Mouse (Mus musculus) liver, embryonic 15.5 days (tissue): ENCODE measurements around the gene Cenpb. TPM values are rescaled to one million over a fixed set of nuclear protein-coding genes. Genes with fewer than 3 reads are reported as not detected.
A peak's percentile ranks its signal among the peaks of the same experiment; 100 is the strongest.

Source experiments
- ATAC-seq: fragments of 200-750 bp; cut with Nextera tagmentation; 2 replicates; pipeline ENCODE4 v1.8.0; 2017; ENCODE audit warnings: moderate number of reproducible peaks, mild to moderate bottlenecking, moderate library complexity; ENCODE audit not compliant: insufficient read depth
- H3K27ac ChIP-seq: fragments of 300-500 bp; sonication (generic); replicated peaks from 2 replicates; pipeline ENCODE4 v1.5.1; 2015; ENCODE audit warnings: mild to moderate bottlenecking, inconsistent platforms
- H3K27me3 ChIP-seq: fragments of 300-500 bp; sonication (generic); 2 replicates; pipeline ENCODE4 v1.6.1; 2015; ENCODE audit warnings: mild to moderate bottlenecking, inconsistent platforms
- H3K36me3 ChIP-seq: fragments of 300-500 bp; sonication (generic); replicated peaks from 2 replicates; pipeline ENCODE4 v1.6.1; 2015; ENCODE audit warnings: moderate library complexity, mild to moderate bottlenecking, inconsistent platforms
- H3K4me1 ChIP-seq: fragments of 300-500 bp; sonication (generic); replicated peaks from 2 replicates; pipeline ENCODE4 v1.6.1; 2015; ENCODE audit warnings: inconsistent platforms
- H3K4me2 ChIP-seq: fragments of 300-500 bp; sonication (generic); 2 replicates; pipeline ENCODE4 v1.6.1; 2015; ENCODE audit warnings: moderate library complexity, mild to moderate bottlenecking, inconsistent platforms
- H3K4me3 ChIP-seq: fragments of 300-500 bp; sonication (generic); replicated peaks from 2 replicates; pipeline ENCODE4 v1.5.1; 2015; ENCODE audit warnings: mild to moderate bottlenecking, inconsistent platforms
- H3K9ac ChIP-seq: fragments of 300-500 bp; sonication (generic); 2 replicates; pipeline ENCODE4 v1.6.1; 2015; ENCODE audit warnings: moderate library complexity, mild to moderate bottlenecking, inconsistent platforms
- H3K9me3 ChIP-seq: fragments of 300-500 bp; sonication (generic); replicated peaks from 2 replicates; pipeline ENCODE4 v1.6.1; 2016; ENCODE audit warnings: inconsistent platforms
- WGBS: fragments of 180-500 bp; shearing (Covaris S2); methylation state at CpG from one replicate; pipeline ENCODE4 v1.1.7; 2015; ENCODE audit warnings: mixed read lengths; ENCODE audit not compliant: insufficient replicate concordance; 5-methylcytosine and 5-hydroxymethylcytosine counted together
- polyA plus RNA-seq: library from polyadenylated mRNA; unstranded; fragments of >200 nt; fragmentation: Nextera tagmentation; extraction: Ambion mirVana; gene quantifications from 2 replicates; pipeline ENCODE4 v1.2.1, GENCODE M21; 2015

The Cenpb gene
- polyA plus RNA-seq, 1 experiment from 2014 or later, result 4.1 TPM

DNA sequence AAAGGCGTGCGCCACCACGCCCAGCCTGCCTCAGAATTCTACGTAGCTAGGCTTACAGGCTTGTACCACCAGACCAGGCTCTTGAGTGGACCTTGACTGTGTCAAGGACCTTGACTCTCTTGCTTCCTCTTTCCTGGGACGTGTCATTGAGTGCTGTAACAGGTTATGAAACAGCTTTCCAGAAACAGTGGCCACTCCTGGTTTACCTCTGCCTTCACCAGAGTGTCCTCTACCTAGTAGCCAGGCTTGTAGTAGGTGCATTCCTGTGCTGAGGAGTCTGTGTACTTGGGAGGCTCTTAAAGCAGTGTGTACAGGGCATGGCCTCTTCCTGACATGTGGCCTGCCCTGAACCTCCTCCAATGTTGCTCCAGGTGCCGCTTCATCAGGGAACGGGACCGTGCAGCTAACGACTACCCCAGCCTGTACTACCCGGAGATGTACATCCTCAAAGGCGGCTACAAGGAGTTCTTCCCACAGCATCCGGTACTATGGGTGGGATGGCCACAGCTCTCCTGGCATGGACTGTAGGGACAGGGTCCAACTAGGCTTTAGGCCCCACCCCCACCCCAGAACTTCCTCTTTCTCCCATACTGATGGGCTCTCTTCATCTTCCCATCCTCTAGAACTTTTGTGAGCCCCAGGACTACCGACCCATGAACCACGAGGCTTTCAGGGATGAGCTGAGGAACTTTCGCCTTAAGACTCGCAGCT is 16.9 kb upstream of the Cenpb start:
- peaks cover 99% of the 10 kb centered on the region for H3K36me3 ChIP-seq
- WGBS, result 79% methylated on average over 16 of the region's 16 CpGs
- H3K4me3 ChIP-seq, result no peak overlapping the region
- no peak overlapping the region for H3K9ac ChIP-seq
- peaks cover 43% of the 10 kb centered on the region for H3K4me1 ChIP-seq
- peak overlapping the region; percentile 33; the same call in 1 of the 2 replicates for H3K27ac ChIP-seq
- H3K27me3 ChIP-seq, result no peaks in the 10 kb centered on the region
- H3K9me3 ChIP-seq, result no peaks in the 10 kb centered on the region
- no peak for ATAC-seq
- no peak overlapping the region for H3K4me2 ChIP-seq

- Histone ChIP-seq H3K27ac (peak overlapping the region; percentile 97), H3K4me3 (peak overlapping the region; percentile 90), H3K4me2 (peak overlapping the region; percentile 96), H3K9ac (peak overlapping the region; percentile 95; the same call in 1 of the 2 replicates), H3K36me3 (peaks cover 83% of the 10 kb centered on the region), H3K9me3 (no peaks in the 10 kb centered on the region), H3K27me3 (no peaks in the 10 kb centered on the region), H3K4me1 (peaks cover 77% of the 10 kb centered on the region)
- 71% methylated on average over 7 of the region's 7 CpGs for WGBS
- no peak for ATAC-seq
Measured at GRCm38 (mm10) chr2:131191005-131191390, 11.1 kb upstream of the Cenpb start.

DNA sequence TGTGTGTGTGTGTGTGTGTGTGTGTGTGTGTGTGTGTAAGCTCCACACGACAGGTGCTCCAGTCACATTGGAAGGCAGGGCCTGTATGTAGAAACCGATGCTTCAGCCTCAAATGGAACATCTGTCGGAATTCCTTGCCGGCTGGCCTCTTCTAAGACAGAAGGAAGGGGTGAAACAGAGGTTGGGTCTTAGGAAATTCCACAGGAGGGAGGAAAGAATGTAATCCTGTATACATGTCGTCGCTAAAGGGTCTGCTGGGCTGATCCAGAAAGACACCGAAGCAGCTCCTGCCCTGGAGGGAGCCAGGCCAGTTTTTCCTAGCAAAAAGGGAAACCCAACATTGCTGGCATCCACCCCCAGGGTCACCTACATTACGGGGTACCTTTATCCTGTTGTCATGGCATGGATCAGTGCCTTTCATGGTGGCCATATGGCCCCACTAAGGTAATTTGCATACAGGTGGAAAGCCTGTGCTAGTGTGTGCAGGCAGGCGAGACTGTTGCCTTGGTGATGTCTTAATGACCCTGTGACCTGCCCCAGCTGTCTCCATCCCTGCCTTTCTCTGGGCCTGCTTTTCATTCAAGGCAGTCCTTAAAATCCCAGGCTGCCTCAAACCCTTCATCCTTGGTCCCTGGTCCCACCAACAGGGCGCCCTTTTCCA is 10.6 kb upstream of the Cenpb start:
- H3K9me3 ChIP-seq, result no peaks in the 10 kb centered on the region
- H3K27ac ChIP-seq, result peak overlapping the region; percentile 97
- H3K4me1 ChIP-seq, result peaks cover 82% of the 10 kb centered on the region
- WGBS, result 77% methylated on average over 10 of the region's 10 CpGs
- no peaks in the 10 kb centered on the region for H3K27me3 ChIP-seq
- peak overlapping the region; percentile 90 for H3K4me3 ChIP-seq
- H3K9ac ChIP-seq, result peak overlapping the region; percentile 95
- ATAC-seq, result no peak
- H3K4me2 ChIP-seq, result peak overlapping the region; percentile 96
- H3K36me3 ChIP-seq, result peaks cover 78% of the 10 kb centered on the region

GRCm38 (mm10) chr2:131189521-131190309 is 9.8 kb upstream of the Cenpb start:
- peak overlapping the region; percentile 96 for H3K4me2 ChIP-seq
- no peaks in the 10 kb centered on the region for H3K27me3 ChIP-seq
- peak overlapping the region; percentile 95 for H3K9ac ChIP-seq
- peaks cover 81% of the 10 kb centered on the region for H3K4me1 ChIP-seq
- peak overlapping the region; percentile 97 for H3K27ac ChIP-seq
- 19% methylated on average over 5 of the region's 5 CpGs for WGBS
- H3K4me3 ChIP-seq, result peak overlapping the region; percentile 90
- peaks cover 70% of the 10 kb centered on the region for H3K36me3 ChIP-seq
- ATAC-seq, result peak; percentile 56
- H3K9me3 ChIP-seq, result no peaks in the 10 kb centered on the region

DNA sequence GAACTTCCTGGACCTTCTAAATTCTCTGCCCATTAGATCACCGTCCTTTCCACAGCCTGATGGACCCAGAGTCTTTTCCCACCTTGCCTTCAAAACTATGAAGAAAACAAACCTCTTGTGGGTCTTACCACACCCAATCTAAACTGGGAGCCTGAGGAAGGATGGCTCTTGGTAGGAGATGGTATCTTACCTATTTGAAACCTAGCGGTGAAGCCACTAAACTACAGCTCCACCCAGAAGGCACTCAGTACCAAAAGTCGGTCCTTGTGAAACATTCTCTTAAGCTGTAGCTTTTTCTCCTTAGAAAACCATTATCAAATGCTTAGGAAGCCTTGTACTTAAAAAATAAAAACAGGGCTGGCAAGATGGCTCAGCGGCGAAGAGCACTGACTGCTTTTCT is 8.4 kb upstream of the Cenpb start:
- H3K36me3 ChIP-seq, result peaks cover 56% of the 10 kb centered on the region
- H3K4me2 ChIP-seq, result peak overlapping the region; percentile 96
- H3K27me3 ChIP-seq, result no peaks in the 10 kb centered on the region
- no peak for ATAC-seq
- H3K9ac ChIP-seq, result peak overlapping the region; percentile 95
- WGBS, result 61% methylated on average over 5 of the region's 5 CpGs
- peak overlapping the region; percentile 90 for H3K4me3 ChIP-seq
- H3K4me1 ChIP-seq, result peaks cover 68% of the 10 kb centered on the region
- H3K27ac ChIP-seq, result peak overlapping the region; percentile 97
- H3K9me3 ChIP-seq, result no peaks in the 10 kb centered on the region

DNA sequence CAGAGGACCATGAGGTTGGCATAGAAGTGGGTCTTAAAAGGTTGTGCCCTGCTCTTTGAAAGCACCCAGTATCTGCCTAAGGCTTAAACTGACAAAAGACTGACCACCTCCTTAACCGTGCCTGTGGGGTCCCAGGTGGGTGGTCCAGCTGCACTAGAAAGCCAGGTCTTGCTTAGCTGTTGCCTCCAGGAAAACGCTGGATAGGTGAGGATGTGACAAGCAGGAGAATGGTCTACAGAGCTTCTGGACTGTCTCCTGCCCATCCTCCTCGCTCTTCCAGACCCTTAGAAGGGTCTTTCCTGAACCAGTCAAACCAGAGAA is 7.7 kb upstream of the Cenpb start:
- peaks cover 49% of the 10 kb centered on the region for H3K36me3 ChIP-seq
- no peaks in the 10 kb centered on the region for H3K27me3 ChIP-seq
- no peaks in the 10 kb centered on the region for H3K9me3 ChIP-seq
- 36% methylated on average over 3 of the region's 3 CpGs for WGBS
- peak overlapping the region; percentile 90 for H3K4me3 ChIP-seq
- peak overlapping the region; percentile 97 for H3K27ac ChIP-seq
- H3K4me1 ChIP-seq, result peaks cover 61% of the 10 kb centered on the region
- H3K4me2 ChIP-seq, result peak overlapping the region; percentile 96
- ATAC-seq, result no peak
- peak overlapping the region; percentile 95 for H3K9ac ChIP-seq

DNA sequence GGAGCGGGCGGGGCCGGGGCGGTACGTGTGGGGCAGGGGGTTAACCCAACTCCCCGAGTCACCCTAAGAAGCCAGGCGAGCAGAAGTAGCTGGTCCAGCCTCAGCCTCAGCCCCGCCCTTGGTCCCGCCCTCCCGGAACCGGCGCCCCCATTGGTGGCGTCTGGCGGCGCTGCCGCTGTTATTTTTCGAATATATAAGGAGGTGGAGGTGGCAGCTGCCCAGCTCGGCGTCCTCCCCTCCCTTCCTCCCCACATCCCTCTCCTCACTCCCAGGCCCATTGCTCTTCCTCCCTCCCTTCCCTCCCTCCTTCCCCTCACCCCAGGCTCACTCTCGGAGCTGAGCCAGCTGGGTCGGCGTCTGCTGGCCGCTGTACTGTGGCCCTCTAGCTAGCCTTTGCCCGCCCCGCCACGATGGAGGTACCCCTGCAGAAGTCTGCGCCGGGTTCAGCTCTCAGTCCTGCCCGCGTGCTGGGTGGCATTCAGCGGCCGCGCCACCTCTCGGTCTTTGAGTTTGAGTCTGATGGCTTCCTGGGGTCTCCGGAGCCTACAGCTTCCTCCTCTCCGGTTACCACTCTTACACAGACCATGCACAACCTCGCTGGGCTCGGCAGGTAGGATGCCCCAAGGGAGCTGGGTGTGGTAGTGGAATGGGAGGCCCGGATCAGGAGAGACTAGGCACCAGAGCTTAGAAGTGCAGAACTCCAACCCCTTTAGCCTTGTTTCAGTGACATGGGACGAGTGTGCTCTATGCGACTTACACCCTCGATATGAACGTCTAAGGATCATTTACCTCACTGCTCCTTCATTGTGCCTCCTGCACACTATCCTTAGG is 7.1 kb upstream of the Cenpb start, which contains the start of the genes Cdc25b and Spef1:
Cdc25b (plus strand) TSS at position 179 of the 831 bp plus-strand sequence.
Spef1 (minus strand) TSS at position 512 of the 831 bp plus-strand sequence.
- Histone ChIP-seq H3K36me3 (peaks cover 43% of the 10 kb centered on the region), H3K4me1 (peaks cover 58% of the 10 kb centered on the region), H3K9ac (peak within 1 kb of the TSS; percentile 95), H3K27ac (peak within 1 kb of the TSS; percentile 97), H3K27me3 (no peaks in the 10 kb centered on the region), H3K4me2 (peak within 1 kb of the TSS; percentile 96), H3K4me3 (peak within 1 kb of the TSS; percentile 90), H3K9me3 (no peaks in the 10 kb centered on the region)
- ATAC-seq, result peak; percentile 87
- WGBS, result under 1% methylated on average over 39 of the region's 43 CpGs

DNA sequence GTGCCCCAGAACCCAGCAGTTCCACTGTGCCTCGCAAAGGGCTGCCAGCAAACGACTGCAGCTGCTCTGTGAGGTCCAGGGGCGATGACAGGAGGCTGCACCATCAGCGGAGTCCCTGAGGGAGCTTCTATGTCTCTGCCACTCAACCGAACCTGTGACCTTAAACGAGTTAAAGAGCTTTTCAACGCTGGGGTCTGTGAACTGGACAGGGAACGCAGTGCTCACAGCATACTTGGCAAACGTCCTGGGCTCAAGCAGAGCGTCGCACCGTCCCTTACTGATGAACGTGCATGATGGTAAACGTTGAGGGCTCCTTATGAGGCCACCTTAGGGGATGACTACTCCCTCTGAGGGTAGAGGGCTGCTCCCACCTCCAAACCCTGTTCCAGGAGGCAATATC is 6.5 kb upstream of the Cenpb start:
- H3K27ac ChIP-seq, result peak overlapping the region; percentile 97
- peak; percentile 40 for ATAC-seq
- H3K4me2 ChIP-seq, result peak overlapping the region; percentile 96
- H3K36me3 ChIP-seq, result peaks cover 36% of the 10 kb centered on the region
- peak overlapping the region; percentile 90 for H3K4me3 ChIP-seq
- no peaks in the 10 kb centered on the region for H3K9me3 ChIP-seq
- no peaks in the 10 kb centered on the region for H3K27me3 ChIP-seq
- 3% methylated on average over 14 of the region's 14 CpGs for WGBS
- H3K9ac ChIP-seq, result peak overlapping the region; percentile 95
- peaks cover 55% of the 10 kb centered on the region for H3K4me1 ChIP-seq

GRCm38 (mm10) chr2:131179246-131179886 is 501 bp downstream of the Cenpb start:
- peaks cover 21% of the 10 kb centered on the region for H3K36me3 ChIP-seq
- H3K27me3 ChIP-seq, result peaks cover 2% of the 10 kb centered on the region
- H3K4me3 ChIP-seq, result peak overlapping the region; percentile 69
- peak overlapping the region; percentile 90 for H3K27ac ChIP-seq
- under 1% methylated on average over 67 of the region's 67 CpGs for WGBS
- H3K9ac ChIP-seq, result peak overlapping the region; percentile 85
- H3K4me2 ChIP-seq, result peak overlapping the region; percentile 95
- peaks cover 61% of the 10 kb centered on the region for H3K4me1 ChIP-seq
- no peaks in the 10 kb centered on the region for H3K9me3 ChIP-seq
- ATAC-seq, result peak; percentile 73

DNA sequence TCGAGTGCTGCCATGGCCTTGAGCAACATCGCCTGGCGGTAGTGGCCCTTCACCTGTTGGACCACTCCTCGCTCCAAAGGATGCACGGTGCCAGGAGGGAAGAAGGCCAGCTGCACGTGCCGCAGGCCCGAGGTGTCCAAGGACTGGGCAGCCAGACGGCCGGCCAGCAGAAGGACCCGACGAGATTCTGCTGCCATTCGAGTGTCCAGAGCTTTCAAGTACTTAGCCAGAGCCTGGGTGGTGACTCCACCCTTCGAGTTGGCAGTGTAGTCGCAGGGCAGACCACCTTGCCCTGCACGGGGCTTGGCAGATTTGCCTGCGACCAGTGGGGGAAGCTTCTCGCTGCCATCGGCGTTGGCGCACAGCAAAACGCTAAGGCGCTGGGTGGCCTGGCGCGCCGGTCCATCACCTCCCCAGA is 1.0 kb downstream of the Cenpb start:
- Histone ChIP-seq H3K27me3 (peaks cover 8% of the 10 kb centered on the region), H3K4me1 (peaks cover 61% of the 10 kb centered on the region), H3K9me3 (no peaks in the 10 kb centered on the region), H3K4me3 (peak overlapping the region; percentile 69), H3K9ac (peak overlapping the region; percentile 85), H3K4me2 (peak overlapping the region; percentile 95), H3K27ac (peak overlapping the region; percentile 90), H3K36me3 (peaks cover 21% of the 10 kb centered on the region)
- WGBS, result 42% methylated on average over 26 of the region's 26 CpGs
- no peak for ATAC-seq
